Mouse (Mus musculus) cortical plate, adult 2 months (tissue): ENCODE measurements at regions not wholly inside any gene's neighbourhood (a gene's known extent, or its start where the extent isn't known, plus 50 kb on each side); places are given as distances from the start of the nearest gene placed in this dataset.

Source experiments
- CTCF ChIP-seq: fragments of 200-500 bp; IDR thresholded peaks from 2 replicates; pipeline ENCODE4 v1.5.1; 2011; ENCODE audit warnings: mild to moderate bottlenecking, control low read depth, low read length; ENCODE audit not compliant: insufficient read depth; ENCODE audit errors: extremely low read depth
- POLR2A ChIP-seq: fragments of 200-500 bp; IDR thresholded peaks from 2 replicates; pipeline ENCODE4 v1.6.1; 2011; ENCODE audit warnings: mild to moderate bottlenecking, low read length, control low read depth; ENCODE audit not compliant: insufficient read depth; ENCODE audit errors: extremely low read depth

GRCm38 (mm10) chr13:31076541-31076940, 102.5 kb downstream of the Gm5447 start:
- TF ChIP-seq POLR2A (no peak), CTCF (no peak)
